Mouse (Mus musculus) MEL (cell line): Measurements from ENCODE around the gene Mus81. TPM values are rescaled to one million over a fixed set of nuclear protein-coding genes. Genes with fewer than 3 reads are reported as not detected.

ENCODE experiments used
- DNase-seq: peaks from one replicate; pipeline ENCODE4 v3.0.0; 2011; ENCODE audit warnings: low read depth, low spot score
- H3K27ac ChIP-seq: 2 replicates; pipeline ENCODE4 v1.5.1; 2012; ENCODE audit warnings: low read depth, mild to moderate bottlenecking, control low read depth, low read length, moderate library complexity; ENCODE audit not compliant: control insufficient read depth
- H3K27me3 ChIP-seq, 2 experiments: fragments of 150-350 bp in 1 of 2; sonication (generic) in 1 of 2; 2 replicates each; pipeline ENCODE4 v1.6.1; 2012; ENCODE audit warnings: low read length in 2 of 2, mild to moderate bottlenecking in 2 of 2, improper control_type of control experiment in 1 of 2, moderate library complexity in 1 of 2; ENCODE audit not compliant: insufficient read depth in 2 of 2, control insufficient read depth in 1 of 2
- H3K36me3 ChIP-seq, 2 experiments: 2 replicates each; pipeline ENCODE4 v1.6.1; 2012 to 2014; ENCODE audit warnings: low read length in 2 of 2, improper control_type of control experiment in 1 of 2, inconsistent platforms in 1 of 2, mild to moderate bottlenecking in 1 of 2; ENCODE audit not compliant: insufficient read depth in 2 of 2, control insufficient read depth in 1 of 2
- H3K4me1 ChIP-seq, 2 experiments: fragments of 150-350 bp in 1 of 2; sonication (generic) in 1 of 2; 2 replicates each; pipeline ENCODE4 v1.6.1; 2012; ENCODE audit warnings: low read length in 2 of 2, improper control_type of control experiment in 1 of 2, mild to moderate bottlenecking in 1 of 2; ENCODE audit not compliant: insufficient read depth in 2 of 2, control insufficient read depth in 1 of 2
- H3K4me3 ChIP-seq, 2 experiments: fragments of 150-350 bp in 1 of 2; sonication (generic) in 1 of 2; 2 replicates each; pipeline ENCODE4 v1.5.1; 2012; ENCODE audit warnings: low read depth in 2 of 2, low read length in 2 of 2, mild to moderate bottlenecking in 2 of 2, moderate library complexity in 2 of 2, control low read depth in 1 of 2, improper control_type of control experiment in 1 of 2; ENCODE audit not compliant: control insufficient read depth in 1 of 2, insufficient read depth in 1 of 2
- H3K79me2 ChIP-seq: 2 replicates; pipeline ENCODE4 v1.6.1; 2012; ENCODE audit warnings: mild to moderate bottlenecking, low read length, moderate library complexity; ENCODE audit not compliant: control insufficient read depth, poor library complexity, insufficient read depth
- H3K9ac ChIP-seq: 2 replicates; pipeline ENCODE4 v1.6.1; 2012; ENCODE audit warnings: low read depth, mild to moderate bottlenecking, control low read depth, low read length, moderate library complexity; ENCODE audit not compliant: control insufficient read depth, poor library complexity, severe bottlenecking
- H3K9me3 ChIP-seq: fragments of 150-350 bp; sonication (generic); replicated peaks from 2 replicates; pipeline ENCODE4 v1.6.1; 2012; ENCODE audit warnings: mild to moderate bottlenecking, low read length, improper control_type of control experiment, moderate library complexity; ENCODE audit not compliant: insufficient read depth
- CHD2 ChIP-seq: IDR thresholded peaks from 2 replicates; pipeline ENCODE4 v1.6.1; 2011; ENCODE audit warnings: low read length, improper control_type of control experiment
- CTCF ChIP-seq, 3 experiments: IDR thresholded peaks in 2 of 3; conservative IDR thresholded peaks in 1 of 3; 2 replicates each; pipeline ENCODE4 v1.5.1; 2011 to 2012; ENCODE audit warnings: low read length in 3 of 3, low read depth in 2 of 3, mild to moderate bottlenecking in 2 of 3, improper control_type of control experiment in 1 of 3, inconsistent platforms in 1 of 3, mixed read lengths in 1 of 3, moderate library complexity in 1 of 3; ENCODE audit not compliant: control insufficient read depth in 1 of 3, insufficient read depth in 1 of 3, poor library complexity in 1 of 3, severe bottlenecking in 1 of 3
- E2F4 ChIP-seq: IDR thresholded peaks from 2 replicates; pipeline ENCODE4 v1.6.1; 2011; ENCODE audit warnings: low read depth, low read length, improper control_type of control experiment, borderline replicate concordance
- ELF1 ChIP-seq: IDR thresholded peaks from 2 replicates; pipeline ENCODE4 v1.6.1; 2014; ENCODE audit warnings: low read depth, mild to moderate bottlenecking, inconsistent platforms, low read length, improper control_type of control experiment, moderate library complexity
- EP300 ChIP-seq, 2 experiments: IDR thresholded peaks; 2 replicates each; pipeline ENCODE4 v1.6.1; 2011; ENCODE audit warnings: improper control_type of control experiment in 2 of 2, low read length in 2 of 2, low read depth in 1 of 2, mild to moderate bottlenecking in 1 of 2
- ETS1 ChIP-seq: IDR thresholded peaks from 2 replicates; pipeline ENCODE4 v1.6.1; 2012; ENCODE audit warnings: low read depth, mild to moderate bottlenecking, inconsistent platforms, low read length, improper control_type of control experiment, moderate library complexity
- GATA1 ChIP-seq: IDR thresholded peaks from 2 replicates; pipeline ENCODE4 v1.6.1; 2011; ENCODE audit warnings: low read depth, low read length, improper control_type of control experiment
- HCFC1 ChIP-seq: IDR thresholded peaks from 2 replicates; pipeline ENCODE4 v1.6.1; 2012; ENCODE audit warnings: low read depth, mild to moderate bottlenecking, inconsistent platforms, low read length, improper control_type of control experiment, moderate library complexity
- MAFK ChIP-seq: IDR thresholded peaks from 2 replicates; pipeline ENCODE4 v1.6.1; 2011; ENCODE audit warnings: low read depth, mild to moderate bottlenecking, low read length, improper control_type of control experiment, borderline replicate concordance
- MAX ChIP-seq: IDR thresholded peaks from 2 replicates; pipeline ENCODE4 v1.6.1; 2011; ENCODE audit warnings: low read length, improper control_type of control experiment
- MXI1 ChIP-seq: IDR thresholded peaks from 2 replicates; pipeline ENCODE4 v1.6.1; 2011; ENCODE audit warnings: mild to moderate bottlenecking, low read depth, low read length, improper control_type of control experiment
- MYB ChIP-seq: IDR thresholded peaks from 2 replicates; pipeline ENCODE4 v1.6.1; 2011; ENCODE audit warnings: mild to moderate bottlenecking, low read depth, low read length, improper control_type of control experiment
- MYC ChIP-seq: IDR thresholded peaks from 2 replicates; pipeline ENCODE4 v1.6.1; 2011; ENCODE audit warnings: low read depth, mild to moderate bottlenecking, low read length, improper control_type of control experiment, moderate library complexity
- NRF1 ChIP-seq: IDR thresholded peaks from 2 replicates; pipeline ENCODE4 v1.6.1; 2014; ENCODE audit warnings: low read depth, mild to moderate bottlenecking, inconsistent platforms, low read length, improper control_type of control experiment, moderate library complexity; ENCODE audit not compliant: poor library complexity, insufficient read depth, severe bottlenecking
- POLR2A ChIP-seq, 2 experiments: IDR thresholded peaks; 2 replicates each; pipeline ENCODE4 v1.6.1; 2011 to 2012; ENCODE audit warnings: low read length in 2 of 2, mild to moderate bottlenecking in 2 of 2, control low read depth in 1 of 2, improper control_type of control experiment in 1 of 2, low read depth in 1 of 2, moderate library complexity in 1 of 2; ENCODE audit not compliant: control insufficient read depth in 1 of 2, insufficient read depth in 1 of 2, poor library complexity in 1 of 2
- RAD21 ChIP-seq: IDR thresholded peaks from 2 replicates; pipeline ENCODE4 v1.6.1; 2011; ENCODE audit warnings: mild to moderate bottlenecking, low read depth, low read length, improper control_type of control experiment
- RCOR1 ChIP-seq: IDR thresholded peaks from 2 replicates; pipeline ENCODE4 v1.6.1; 2012; ENCODE audit warnings: low read depth, mild to moderate bottlenecking, inconsistent platforms, low read length, improper control_type of control experiment
- SIN3A ChIP-seq: IDR thresholded peaks from 2 replicates; pipeline ENCODE4 v1.6.1; 2012; ENCODE audit warnings: low read length, improper control_type of control experiment, inconsistent platforms
- TAL1 ChIP-seq: IDR thresholded peaks from 2 replicates; pipeline ENCODE4 v1.6.1; 2012; ENCODE audit warnings: mild to moderate bottlenecking, inconsistent platforms, low read length, moderate library complexity, mixed read lengths
- TBP ChIP-seq: IDR thresholded peaks from 2 replicates; pipeline ENCODE4 v1.8.0; 2011; ENCODE audit warnings: low read depth, low read length, improper control_type of control experiment
- TCF12 ChIP-seq: IDR thresholded peaks from 2 replicates; pipeline ENCODE4 v1.6.1; 2014; ENCODE audit warnings: low read depth, mild to moderate bottlenecking, inconsistent platforms, low read length, improper control_type of control experiment, moderate library complexity
- UBTF ChIP-seq: IDR thresholded peaks from 2 replicates; pipeline ENCODE4 v1.6.1; 2012; ENCODE audit warnings: low read depth, mild to moderate bottlenecking, inconsistent platforms, low read length, improper control_type of control experiment, moderate library complexity, borderline replicate concordance; ENCODE audit not compliant: insufficient read depth
- USF1 ChIP-seq: IDR thresholded peaks from 2 replicates; pipeline ENCODE4 v1.6.1; 2014; ENCODE audit warnings: low read depth, mild to moderate bottlenecking, inconsistent platforms, low read length, improper control_type of control experiment, moderate library complexity
- USF2 ChIP-seq, 2 experiments: IDR thresholded peaks; 2 replicates each; pipeline ENCODE4 v1.6.1; 2011 to 2012; ENCODE audit warnings: improper control_type of control experiment in 2 of 2, low read length in 2 of 2, borderline replicate concordance in 1 of 2, inconsistent platforms in 1 of 2, low read depth in 1 of 2, mild to moderate bottlenecking in 1 of 2; ENCODE audit not compliant: insufficient read depth in 1 of 2
- ZC3H11A ChIP-seq: IDR thresholded peaks from 2 replicates; pipeline ENCODE4 v1.6.1; 2012; ENCODE audit warnings: low read depth, mild to moderate bottlenecking, inconsistent platforms, low read length, improper control_type of control experiment
- polyA plus RNA-seq, 2 experiments: library from polyadenylated mRNA; stranded (reverse) in 1 of 2; unstranded in 1 of 2; fragments of >175 nt in 1 of 2; fragments of >200 nt in 1 of 2; gene quantifications; 2 replicates each; pipeline versions ENCODE4 v1.2.1 to v1.2.4; 2012; ENCODE audit warnings: low replicate concordance in 2 of 2, low read depth in 1 of 2; ENCODE audit not compliant: insufficient read length in 2 of 2, insufficient read depth in 1 of 2, missing spikeins in 1 of 2
- total RNA-seq: library from RNA; depleted of rRNA; stranded (reverse); fragments of 300-350 nt; gene quantifications from 2 replicates; pipeline ENCODE4 v1.2.3, GENCODE M21; 2012

Mus81 gene
- total and polyA plus RNA-seq, 3 experiments = 38.9 to 50.5 TPM; not detected in 1

GRCm38 (mm10) chr19:5525204-5525603 lies 37.0 kb upstream of the Mus81 start:
- no peak for DNase-seq

GRCm38 (mm10) chr19:5518721-5519120 lies 30.5 kb upstream of the Mus81 start:
- Histone ChIP-seq H3K4me1 (peaks cover 0 to 3% of the 10 kb centered on the region in 2 experiments; a peak in 3 of 4 replicates), H3K36me3 (peaks cover 0 to 6% of the 10 kb centered on the region in 2 experiments; a peak in 2 of 4 replicates), H3K27me3 (no peaks in the 10 kb centered on the region), H3K9me3 (no peaks in the 10 kb centered on the region), H3K27ac (no peak overlapping the region), H3K4me3 (no peak overlapping the region), H3K79me2 (no peaks in the 10 kb centered on the region), H3K9ac (no peak overlapping the region)
- TF ChIP-seq USF1 = no peak
- no peak for TF ChIP-seq MAFK
- TF ChIP-seq NRF1 = no peak
- no peak for TF ChIP-seq CHD2
- no peak for TF ChIP-seq MYB
- no peak for TF ChIP-seq POLR2A (IDR thresholded peaks at IDR 0.05; ENCODE audit: control insufficient read depth in 1 of 2, insufficient read depth in 1 of 2, low read depth in 1 of 2, low read length in 2 of 2, poor library complexity in 1 of 2)
- no peak for TF ChIP-seq ELF1
- TF ChIP-seq ZC3H11A = no peak
- TF ChIP-seq RCOR1 = no peak
- no peak for TF ChIP-seq TCF12
- no peak for TF ChIP-seq CTCF (IDR thresholded peaks at IDR 0.05 in 2 of 3, conservative IDR thresholded peaks at IDR 0.05 in 1 of 3; ENCODE audit: control insufficient read depth in 1 of 3, insufficient read depth in 1 of 3, low read depth in 2 of 3, low read length in 3 of 3, poor library complexity in 1 of 3, severe bottlenecking in 1 of 3)
- no peak for TF ChIP-seq TBP
- no peak for TF ChIP-seq ETS1
- TF ChIP-seq UBTF = no peak
- no peak for TF ChIP-seq GATA1
- TF ChIP-seq USF2 (IDR thresholded peaks at IDR 0.05; ENCODE audit: borderline replicate concordance in 1 of 2, insufficient read depth in 1 of 2, low read depth in 1 of 2, low read length in 2 of 2) = no peak
- TF ChIP-seq SIN3A = no peak
- no peak for DNase-seq

More at GRCm38 (mm10) chr19:5525204-5525603, 37.0 kb upstream of the Mus81 start:
- Histone ChIP-seq H3K79me2 (no peaks in the 10 kb centered on the region), H3K9me3 (no peaks in the 10 kb centered on the region), H3K9ac (no peak overlapping the region), H3K4me3 (no peak overlapping the region), H3K27me3 (no peaks in the 10 kb centered on the region), H3K4me1 (no peaks in the 10 kb centered on the region), H3K27ac (no peak overlapping the region), H3K36me3 (no peaks in the 10 kb centered on the region; a peak in 1 of 4 replicates)
- TF ChIP-seq MAX (no peak), TCF12 (no peak), EP300 (IDR thresholded peaks at IDR 0.05; ENCODE audit: low read depth in 1 of 2, low read length in 2 of 2) (no peak), ETS1 (no peak), SIN3A (no peak), POLR2A (IDR thresholded peaks at IDR 0.05; ENCODE audit: control insufficient read depth in 1 of 2, insufficient read depth in 1 of 2, low read depth in 1 of 2, low read length in 2 of 2, poor library complexity in 1 of 2) (no peak), MAFK (no peak), MXI1 (no peak), USF1 (no peak), RAD21 (no peak), HCFC1 (no peak), E2F4 (no peak), MYC (no peak), TAL1 (no peak), USF2 (IDR thresholded peaks at IDR 0.05; ENCODE audit: borderline replicate concordance in 1 of 2, insufficient read depth in 1 of 2, low read depth in 1 of 2, low read length in 2 of 2) (no peak)
